Mouse (Mus musculus) cerebral cortex, adult 2 months (tissue): ENCODE measurements around the gene A930009A15Rik.

Experiments
- WGBS: fragments of 180-500 bp; shearing (Covaris S2); methylation state at CpG from one replicate; pipeline ENCODE4 v1.1.7; 2018; 5-methylcytosine and 5-hydroxymethylcytosine counted together

A930009A15Rik gene

DNA sequence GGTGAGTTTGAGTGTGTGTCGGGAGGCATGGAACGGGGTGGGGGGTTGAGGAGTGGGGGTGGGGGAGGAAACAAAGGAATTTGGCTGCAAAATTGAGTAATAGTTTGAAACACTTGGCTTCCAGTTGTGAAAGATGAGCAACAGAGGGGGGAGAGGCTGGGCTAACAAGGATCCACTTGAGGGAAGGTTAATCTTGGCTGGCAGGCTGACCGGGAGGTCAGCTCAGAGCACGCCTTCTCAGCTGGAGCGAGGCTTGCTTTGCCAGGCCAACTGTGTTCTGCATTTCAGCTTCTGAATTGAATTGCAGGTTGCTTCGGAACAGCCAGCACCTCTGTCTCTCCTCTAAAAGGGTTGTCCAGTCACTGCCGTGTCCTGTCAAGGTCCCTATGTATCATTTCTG, 9.7 kb downstream of the A930009A15Rik start:
- 44% methylated on average over 7 of the region's 7 CpGs for WGBS

DNA sequence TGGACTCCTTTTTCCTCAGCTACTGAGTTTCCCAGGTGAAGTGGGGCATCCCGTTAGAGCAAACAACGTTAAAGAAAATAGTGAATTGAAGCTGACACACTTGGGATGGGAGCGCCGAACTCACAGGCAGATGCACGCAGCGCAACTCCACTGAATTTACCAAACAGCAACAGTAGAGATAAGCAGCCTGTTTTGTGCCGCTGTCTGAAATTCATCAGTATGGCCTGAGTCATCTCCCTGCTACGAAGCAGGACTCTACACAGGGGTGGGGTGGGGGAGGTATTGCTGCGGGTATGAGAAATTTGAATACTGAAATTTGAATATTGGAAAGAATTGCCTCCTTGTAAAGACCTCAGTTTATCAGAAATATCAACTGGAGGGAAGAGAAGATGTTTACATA, 12.2 kb downstream of the A930009A15Rik start:
- WGBS: 83% methylated on average over 9 of the region's 9 CpGs

GRCm38 (mm10) chr10:115583071-115583470, 13.3 kb downstream of the A930009A15Rik start:
- 87% methylated on average over 3 of the region's 3 CpGs for WGBS

DNA sequence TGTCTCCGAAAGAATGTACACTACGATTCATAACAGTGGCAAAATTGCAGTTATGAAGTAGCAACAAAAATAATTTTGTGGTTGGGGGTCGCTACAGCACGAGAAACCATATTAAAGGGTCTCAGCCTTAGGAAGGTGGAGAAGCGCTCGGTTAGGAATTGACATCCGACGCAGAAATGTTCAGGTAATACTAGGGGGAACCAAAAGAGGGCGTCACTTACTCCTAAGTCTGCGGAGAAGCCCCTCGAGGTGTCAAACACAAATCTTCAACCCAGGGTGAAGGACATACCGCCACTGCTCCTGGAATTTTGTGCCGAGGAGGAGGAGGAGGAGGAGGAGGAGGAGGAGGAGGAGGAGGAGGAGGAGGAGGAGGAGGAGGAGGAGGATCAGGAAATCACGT, 14.9 kb downstream of the A930009A15Rik start:
- 23% methylated on average over 13 of the region's 14 CpGs for WGBS

DNA sequence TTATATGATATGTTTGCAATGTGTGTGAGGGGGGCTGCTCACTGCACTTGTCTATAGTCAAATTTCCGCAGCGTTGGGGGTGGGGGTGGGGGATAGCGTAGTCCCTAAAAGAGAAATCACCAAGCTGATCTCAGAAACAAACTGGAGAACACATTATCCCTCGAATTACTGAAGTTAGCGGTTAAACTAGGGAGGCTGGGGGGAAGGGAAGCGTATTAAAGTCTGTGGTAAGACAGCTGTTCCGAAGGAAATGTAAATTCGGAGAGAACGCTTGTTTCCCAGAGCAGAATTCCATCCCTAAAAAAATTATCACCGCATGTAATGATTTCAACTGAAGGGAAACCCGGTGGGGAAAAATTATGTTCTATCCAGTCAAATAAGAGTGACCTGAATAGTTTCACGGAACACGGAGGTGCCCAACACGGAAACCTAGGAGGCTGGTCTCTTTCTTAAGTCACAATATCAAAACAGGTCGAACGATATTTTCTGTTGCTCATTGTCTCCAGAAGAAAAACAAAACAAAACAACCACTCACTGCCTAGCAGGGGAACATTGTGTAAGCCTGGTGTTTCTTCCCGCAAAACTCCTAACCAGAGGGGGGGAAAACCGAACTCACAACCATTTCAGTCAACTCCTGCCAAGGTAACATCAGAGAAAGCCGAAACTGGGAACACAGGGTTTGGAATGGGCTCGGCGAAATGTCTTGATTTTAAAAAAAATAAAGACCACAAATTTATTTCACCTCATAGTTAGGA, 15.9 kb downstream of the A930009A15Rik start:
- WGBS: 3% methylated on average over 21 of the region's 21 CpGs

GRCm38 (mm10) chr10:115586246-115587231, 16.8 kb downstream of the A930009A15Rik start:
- 2% methylated on average over 41 of the region's 41 CpGs for WGBS

GRCm38 (mm10) chr10:115587301-115587969, 17.6 kb downstream of the A930009A15Rik start, which contains the start of gene Lgr5:
Lgr5 (minus strand) TSS chr10:115587780.
- WGBS: under 1% methylated on average over 47 of the region's 47 CpGs

GRCm38 (mm10) chr10:115587979-115588378, 18.2 kb downstream of the A930009A15Rik start:
- 6% methylated on average over 7 of the region's 7 CpGs for WGBS

DNA sequence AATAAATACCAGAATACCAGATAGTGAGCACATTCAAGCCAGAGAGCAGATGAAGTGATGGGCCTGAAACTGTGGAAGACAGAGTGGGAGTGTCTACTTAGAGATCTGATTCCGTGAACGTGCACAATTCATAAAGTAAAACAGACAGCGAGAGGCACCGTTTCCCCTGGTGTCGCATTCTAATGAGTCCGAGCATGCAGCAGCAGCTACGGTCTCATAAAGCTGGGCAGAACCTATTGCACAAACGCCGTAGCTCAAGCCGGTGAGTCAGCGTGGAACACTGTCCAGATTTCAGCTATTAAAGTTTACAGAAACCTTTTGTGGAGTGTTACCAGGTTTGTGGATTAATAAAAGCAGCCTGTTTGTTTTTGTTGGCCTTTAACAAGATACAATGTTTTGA, 23.4 kb downstream of the A930009A15Rik start:
- WGBS: 59% methylated on average over 11 of the region's 11 CpGs

- whole genome bisulfite sequencing: 84% methylated on average over 6 of the region's 6 CpGs
Observed at GRCm38 (mm10) chr10:115593651-115594050, 23.9 kb downstream of the A930009A15Rik start.

DNA sequence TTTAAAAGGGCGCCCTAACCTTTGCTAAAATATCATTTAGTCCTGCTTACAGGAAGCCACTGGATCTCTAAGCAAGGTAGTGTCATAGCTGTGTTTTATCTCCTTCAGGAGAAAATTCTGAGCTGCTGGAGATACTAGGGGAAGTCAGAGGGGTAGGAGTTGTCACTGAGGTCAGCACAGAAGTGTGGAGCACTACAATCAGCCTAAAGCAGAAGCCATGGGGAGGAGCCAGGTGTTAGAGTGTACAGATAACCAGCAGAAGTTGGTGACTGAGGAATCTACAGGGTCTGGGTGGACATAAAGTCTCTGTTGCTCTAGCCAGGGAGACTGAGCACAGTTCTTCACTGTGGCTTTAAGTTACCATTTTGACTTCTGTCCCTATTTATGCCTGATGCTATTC, 26.0 kb downstream of the A930009A15Rik start:
- 98% methylated on average over 1 of the region's 1 CpGs for WGBS

- 15% methylated on average over 15 of the region's 15 CpGs for WGBS
Observed at GRCm38 (mm10) chr10:115617456-115618287, 47.9 kb downstream of the A930009A15Rik start.

- 22% methylated on average over 15 of the region's 15 CpGs for WGBS
Observed at GRCm38 (mm10) chr10:115618288-115618856, 48.6 kb downstream of the A930009A15Rik start.

- WGBS: 79% methylated on average over 7 of the region's 7 CpGs
Observed at GRCm38 (mm10) chr10:115623481-115623880, 53.7 kb downstream of the A930009A15Rik start.

DNA sequence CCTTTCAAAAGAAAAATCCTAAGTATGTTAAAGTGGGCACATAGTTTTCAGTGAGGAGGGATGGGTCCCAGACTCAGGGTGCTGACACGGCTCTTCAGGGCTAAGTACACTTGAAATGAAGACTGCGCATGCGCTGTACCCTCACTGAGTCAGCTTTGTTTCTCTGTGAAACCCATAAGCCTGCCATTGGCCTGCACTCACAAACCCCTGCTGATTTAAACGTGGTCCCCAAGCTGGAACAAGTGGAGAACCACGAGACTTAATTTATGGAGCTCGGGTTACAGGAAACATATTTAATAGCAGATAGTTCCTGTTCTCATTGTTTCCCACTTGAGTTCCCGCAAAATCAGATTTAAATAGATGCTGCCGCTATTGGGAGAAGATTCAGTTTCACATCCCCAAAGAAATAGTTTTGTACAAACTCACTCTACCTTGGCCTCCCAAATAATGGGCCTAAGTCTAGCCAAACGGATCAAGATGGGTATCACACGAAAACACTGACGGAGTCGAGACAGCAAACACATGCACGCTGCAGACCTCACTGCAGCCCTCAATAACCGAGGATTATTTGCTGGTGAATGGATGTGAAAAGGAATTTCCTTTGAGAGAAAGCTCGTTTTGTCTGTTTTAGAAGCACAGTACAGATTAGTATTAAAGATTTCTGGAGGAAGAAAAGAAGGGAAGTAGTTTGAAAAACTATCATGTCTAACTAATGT, 54.3 kb downstream of the A930009A15Rik start:
- 52% methylated on average over 15 of the region's 15 CpGs for whole genome bisulfite sequencing

GRCm38 (mm10) chr10:115624957-115625356, 55.2 kb downstream of the A930009A15Rik start:
- 82% methylated on average over 2 of the region's 2 CpGs for WGBS

DNA sequence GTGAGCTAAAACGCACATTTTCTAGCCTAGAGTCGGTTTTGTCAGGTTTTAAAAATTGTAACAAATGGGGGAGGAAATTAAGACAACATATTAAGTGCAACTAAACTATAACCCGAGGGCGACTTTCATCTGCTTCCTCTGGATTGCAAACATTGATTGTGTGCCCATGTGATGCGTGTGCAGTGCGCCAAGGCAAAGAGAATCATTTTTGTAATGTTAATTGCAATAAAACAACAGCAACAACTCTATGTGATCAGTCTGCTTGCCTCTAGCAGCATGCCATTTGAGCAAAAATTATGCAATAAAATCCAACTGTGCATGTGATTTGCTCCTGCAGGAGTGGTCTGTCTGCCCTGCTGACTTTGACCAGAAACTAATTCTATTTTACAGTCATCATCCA, 56.9 kb downstream of the A930009A15Rik start:
- 91% methylated on average over 6 of the region's 6 CpGs for WGBS
